Mouse (Mus musculus) stomach, postnatal 0 days (tissue): ENCODE measurements around the gene Tpbpa.

Experiments used
- CTCF ChIP-seq: IDR thresholded peaks from 2 replicates; pipeline ENCODE4 v1.5.1; 2016; ENCODE audit warnings: antibody characterized with exemption, low read depth, mild to moderate bottlenecking, moderate library complexity
- EP300 ChIP-seq: optimal IDR thresholded peaks from 2 replicates; pipeline ENCODE3; 2016; ENCODE audit warnings: antibody characterized with exemption

- no peak for TF ChIP-seq CTCF
- no peak for TF ChIP-seq EP300
Measured at GRCm38 (mm10) chr13:60961706-60962105, 19.9 kb upstream of the Tpbpa start.
